28 mouse cellular contexts compared by ENCODE assay signal in the genomic region with DNA sequence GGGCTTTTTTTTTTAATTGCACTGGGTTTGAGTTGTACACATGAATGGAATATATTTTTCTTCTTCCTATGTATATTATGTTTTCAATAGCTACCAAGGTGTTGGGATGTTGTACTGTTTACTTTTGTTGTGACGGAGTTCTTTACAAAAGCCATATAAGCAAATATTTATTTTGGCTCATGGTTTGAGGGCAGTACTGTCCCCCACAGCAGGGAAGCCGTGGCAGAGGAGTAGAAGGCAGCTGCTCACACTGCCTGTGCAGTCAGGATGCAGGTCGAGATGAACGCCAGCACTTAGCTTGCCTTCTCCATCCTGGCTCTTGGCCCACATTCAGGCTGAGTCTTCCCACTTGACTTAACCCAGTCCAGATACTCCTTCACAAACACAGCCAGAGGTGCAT. TPM values are rescaled to one million over a fixed set of nuclear protein-coding genes. Genes with fewer than 3 reads are reported as not detected.
DNase-seq lines count a peak whose midpoint lies in the region; ATAC-seq and TF ChIP-seq lines count a peak whose summit lies in the region.
"Had no signal": no experiment of that assay in that cellular context is flagged by ENCODE, and none has a peak within 500 bp of the region (broad histone marks: within the 10 kb centered on the region; RNA-seq: fewer than 3 reads in every experiment).

No protein-coding gene starts in this region.

- DNase-seq in liver, adult 2 months (ENCODE audit: extremely low read depth, low read depth, low spot score): no peak
- DNase-seq in lung, postnatal 4 days: no peak
- DNase-seq in midbrain, postnatal 0 days (ENCODE audit: low spot score): no peak
- DNase-seq: adrenal gland, adult 2 months; adrenal gland, postnatal 36 days; B cell, adult 2 months; cerebellum, adult 18-20 months; gastrocnemius, adult 2 months; gastrocnemius, postnatal 36 days; heart, adult 18-20 months; heart, postnatal 10 days; kidney, adult 8-10 months had no signal

- H3K4me3 ChIP-seq in liver, adult 2 months (ENCODE audit: insufficient read depth, low read depth, low read length): no peak overlapping the region
- no peak overlapping the region for H3K4me3 ChIP-seq in liver, embryonic 12.5 days
- no peak overlapping the region for H3K4me3 ChIP-seq in lung, embryonic 16.5 days (ENCODE audit: low read length)
- no peak overlapping the region for H3K4me3 ChIP-seq in midbrain, embryonic 16.5 days (ENCODE audit: low read depth, low read length)
- H3K4me3 ChIP-seq in midbrain, postnatal 0 days (ENCODE audit: low read depth, low read length): no peak overlapping the region
- H3K4me3 ChIP-seq: erythroblast, embryonic 14.5 days; gastrocnemius, adult 2 months; heart, embryonic 13.5 days; intestine, embryonic 15.5 days; limb, embryonic 15.5 days had no signal

- H3K36me3 ChIP-seq in liver, adult 2 months (ENCODE audit: control insufficient read depth, insufficient read depth, low read length): no peaks in the 10 kb centered on the region
- H3K36me3 ChIP-seq in liver, embryonic 12.5 days: no peaks in the 10 kb centered on the region
- H3K36me3 ChIP-seq in lung, embryonic 16.5 days (ENCODE audit: control insufficient read depth, insufficient read depth, low read length): no peaks in the 10 kb centered on the region
- no peaks in the 10 kb centered on the region for H3K36me3 ChIP-seq in midbrain, embryonic 16.5 days (ENCODE audit: control insufficient read depth, insufficient read depth, low read length)
- H3K36me3 ChIP-seq in midbrain, postnatal 0 days (ENCODE audit: insufficient read depth, low read length): no peaks in the 10 kb centered on the region
- H3K36me3 ChIP-seq: intestine, embryonic 15.5 days had no signal

- WGBS in liver, adult 2 months: 12% methylated on average over 4 of the region's 4 CpGs
- WGBS in liver, embryonic 12.5 days (ENCODE audit: insufficient replicate concordance): 61% methylated on average over 4 of the region's 4 CpGs
- 23% methylated on average over 4 of the region's 4 CpGs for WGBS in lung, embryonic 16.5 days
- WGBS in midbrain, embryonic 16.5 days: 82% methylated on average over 4 of the region's 4 CpGs
- WGBS in midbrain, postnatal 0 days: 74% methylated on average over 4 of the region's 4 CpGs

- no peaks in the 10 kb centered on the region for H3K4me1 ChIP-seq in liver, adult 2 months (ENCODE audit: control insufficient read depth, insufficient read depth, low read length)
- H3K4me1 ChIP-seq in liver, embryonic 12.5 days: peaks cover 13% of the 10 kb centered on the region
- peaks cover 11% of the 10 kb centered on the region for H3K4me1 ChIP-seq in lung, embryonic 16.5 days (replicated peaks; ENCODE audit: control insufficient read depth, insufficient read depth, low read length)
- no peaks in the 10 kb centered on the region for H3K4me1 ChIP-seq in midbrain, embryonic 16.5 days (ENCODE audit: control insufficient read depth, insufficient read depth, low read length)
- no peaks in the 10 kb centered on the region for H3K4me1 ChIP-seq in midbrain, postnatal 0 days (ENCODE audit: insufficient read depth, low read length)
- H3K4me1 ChIP-seq: limb, embryonic 15.5 days had no signal

- H3K79me2 ChIP-seq in liver, adult 2 months (ENCODE audit: control insufficient read depth, insufficient read depth, low read length): no peaks in the 10 kb centered on the region

- no peak overlapping the region for H3K9ac ChIP-seq in liver, adult 2 months (ENCODE audit: low read depth, low read length)
- H3K9ac ChIP-seq in liver, embryonic 12.5 days: no peak overlapping the region
- peak overlapping the region; percentile 43; the same call in 1 of the 2 replicates for H3K9ac ChIP-seq in lung, embryonic 16.5 days (ENCODE audit: low read length)
- H3K9ac ChIP-seq in midbrain, embryonic 16.5 days (ENCODE audit: low read depth, low read length): no peak overlapping the region
- H3K9ac ChIP-seq in midbrain, postnatal 0 days (replicated peaks; ENCODE audit: low read length, poor library complexity, severe bottlenecking): no peak overlapping the region
- H3K9ac ChIP-seq: intestine, embryonic 15.5 days; limb, embryonic 15.5 days had no signal

- no peak for ATAC-seq in liver, embryonic 12.5 days
- peak; percentile 49; the same call in 1 of the 2 replicates for ATAC-seq in lung, embryonic 16.5 days (ENCODE audit: low read depth)
- no peak for ATAC-seq in midbrain, embryonic 16.5 days
- no peak for ATAC-seq in midbrain, postnatal 0 days (ENCODE audit: low FRiP score)
- ATAC-seq: forebrain, embryonic 16.5 days; hindbrain, embryonic 16.5 days had no signal

- no peak for TF ChIP-seq CTCF in liver, adult 2 months (IDR thresholded peaks at IDR 0.05; ENCODE audit: low read depth, low read length)
- TF ChIP-seq CTCF in midbrain, postnatal 0 days (IDR thresholded peaks at IDR 0.05): no peak

- no peak overlapping the region for H3K4me2 ChIP-seq in liver, embryonic 12.5 days
- H3K4me2 ChIP-seq in lung, embryonic 16.5 days (ENCODE audit: low read depth, low read length): peak overlapping the region; percentile 27; the same call in 1 of the 2 replicates
- no peak overlapping the region for H3K4me2 ChIP-seq in midbrain, embryonic 16.5 days (ENCODE audit: low read length)
- no peak overlapping the region for H3K4me2 ChIP-seq in midbrain, postnatal 0 days (ENCODE audit: low read depth, low read length, poor library complexity, severe bottlenecking)
- H3K4me2 ChIP-seq: heart, embryonic 13.5 days; intestine, embryonic 15.5 days; limb, embryonic 15.5 days; midbrain, embryonic 11.5 days had no signal

- no peaks in the 10 kb centered on the region for H3K9me3 ChIP-seq in liver, embryonic 12.5 days (replicated peaks)
- no peaks in the 10 kb centered on the region for H3K9me3 ChIP-seq in lung, embryonic 16.5 days (ENCODE audit: control insufficient read depth, low read length)
- no peaks in the 10 kb centered on the region for H3K9me3 ChIP-seq in midbrain, embryonic 16.5 days (replicated peaks; ENCODE audit: control insufficient read depth, low read length, poor library complexity, severe bottlenecking)
- H3K9me3 ChIP-seq in midbrain, postnatal 0 days (ENCODE audit: low read length): no peaks in the 10 kb centered on the region
- H3K9me3 ChIP-seq: heart, embryonic 13.5 days; intestine, embryonic 15.5 days; limb, embryonic 15.5 days had no signal

- TF ChIP-seq POLR2A in liver, adult 2 months (IDR thresholded peaks at IDR 0.05; ENCODE audit: extremely low read depth, insufficient read depth, low read length): no peak

- H3K27ac ChIP-seq in liver, adult 2 months (replicated peaks; ENCODE audit: insufficient read depth, low read depth, low read length): peak overlapping the region; percentile 40
- no peak overlapping the region for H3K27ac ChIP-seq in liver, embryonic 12.5 days
- H3K27ac ChIP-seq in lung, embryonic 16.5 days (ENCODE audit: low read length): peak overlapping the region; percentile 13; the same call in 1 of the 2 replicates
- H3K27ac ChIP-seq in midbrain, embryonic 16.5 days (ENCODE audit: low read length): 0 out of 2 replicates have a peak overlapping the region, but pooled peaks have one; percentile 4
- H3K27ac ChIP-seq in midbrain, postnatal 0 days (ENCODE audit: low read depth, low read length): no peak overlapping the region
- H3K27ac ChIP-seq: gastrocnemius, adult 2 months; heart, embryonic 13.5 days; intestine, embryonic 15.5 days; kidney, postnatal 0 days; limb, embryonic 15.5 days; macrophage had no signal

- no peaks in the 10 kb centered on the region for H3K27me3 ChIP-seq in liver, adult 2 months (ENCODE audit: control insufficient read depth, insufficient read depth, low read length)
- H3K27me3 ChIP-seq in liver, embryonic 12.5 days (replicated peaks): no peaks in the 10 kb centered on the region
- no peaks in the 10 kb centered on the region for H3K27me3 ChIP-seq in lung, embryonic 16.5 days (ENCODE audit: control insufficient read depth, insufficient read depth, low read depth, low read length)
- H3K27me3 ChIP-seq in midbrain, embryonic 16.5 days (ENCODE audit: control insufficient read depth, insufficient read depth, low read depth, low read length): no peaks in the 10 kb centered on the region
- H3K27me3 ChIP-seq in midbrain, postnatal 0 days (ENCODE audit: insufficient read depth, low read length): no peaks in the 10 kb centered on the region
- H3K27me3 ChIP-seq: heart, embryonic 13.5 days; intestine, embryonic 15.5 days; limb, embryonic 15.5 days had no signal

RNA-seq across cellular contexts. Expression of a gene that starts 8.3 kb away (rescaled TPM):
- total RNA-seq in liver, adult 2 months (2014; rRNA removed): 101 and 119 TPM in 2 replicates
- polyA plus RNA-seq in liver, adult 2 months (2012; rRNA removed): 56.4 and 61.8 TPM in 2 replicates
- polyA plus RNA-seq in liver, embryonic 12.5 days (2016; fragmentation: Nextera tagmentation; extraction: Ambion mirVana): 53.8 and 55.4 TPM in 2 replicates
- polyA plus RNA-seq in lung, embryonic 16.5 days (2015; fragmentation: Nextera tagmentation; extraction: Ambion mirVana): 83.1 and 84.0 TPM in 2 replicates
- 24.6 and 24.9 TPM in 2 replicates for polyA plus RNA-seq in midbrain, embryonic 16.5 days (2015; fragmentation: Nextera tagmentation; extraction: Ambion mirVana)
- 6.4 and 8.8 TPM in 2 replicates for total RNA-seq in midbrain, postnatal 0 days (2014; rRNA removed)
- polyA plus RNA-seq in midbrain, postnatal 0 days (2015; fragmentation: Nextera tagmentation; extraction: Ambion mirVana): 23.4 and 23.6 TPM in 2 replicates

RNA-seq across cellular contexts. Expression of a gene that starts 17.3 kb away (rescaled TPM):
- 4.4 and 4.7 TPM in 2 replicates for total RNA-seq in liver, adult 2 months (2014; rRNA removed)
- 4.3 and 5.3 TPM in 2 replicates for polyA plus RNA-seq in liver, adult 2 months (2012; rRNA removed)
- polyA plus RNA-seq in liver, embryonic 12.5 days (2016; fragmentation: Nextera tagmentation; extraction: Ambion mirVana): 17.9 and 19.2 TPM in 2 replicates
- polyA plus RNA-seq in lung, embryonic 16.5 days (2015; fragmentation: Nextera tagmentation; extraction: Ambion mirVana): 29.6 and 30.8 TPM in 2 replicates
- 22.4 and 25.8 TPM in 2 replicates for polyA plus RNA-seq in midbrain, embryonic 16.5 days (2015; fragmentation: Nextera tagmentation; extraction: Ambion mirVana)
- total RNA-seq in midbrain, postnatal 0 days (2014; rRNA removed): 7.7 and 9.8 TPM in 2 replicates
- 12.6 and 14.5 TPM in 2 replicates for polyA plus RNA-seq in midbrain, postnatal 0 days (2015; fragmentation: Nextera tagmentation; extraction: Ambion mirVana)

RNA-seq across cellular contexts. Expression of a gene that starts 31.0 kb away (rescaled TPM):
- total RNA-seq in liver, adult 2 months (2014; rRNA removed): 391 and 441 TPM in 2 replicates
- 136 and 137 TPM in 2 replicates for polyA plus RNA-seq in liver, adult 2 months (2012; rRNA removed)
- 751 and 752 TPM in 2 replicates for polyA plus RNA-seq in liver, embryonic 12.5 days (2016; fragmentation: Nextera tagmentation; extraction: Ambion mirVana)
- 625 and 691 TPM in 2 replicates for polyA plus RNA-seq in lung, embryonic 16.5 days (2015; fragmentation: Nextera tagmentation; extraction: Ambion mirVana)
- 389 and 390 TPM in 2 replicates for polyA plus RNA-seq in midbrain, embryonic 16.5 days (2015; fragmentation: Nextera tagmentation; extraction: Ambion mirVana)
- total RNA-seq in midbrain, postnatal 0 days (2014; rRNA removed): 844 and 942 TPM in 2 replicates
- 481 and 538 TPM in 2 replicates for polyA plus RNA-seq in midbrain, postnatal 0 days (2015; fragmentation: Nextera tagmentation; extraction: Ambion mirVana)

RNA-seq across cellular contexts. Expression of a gene that starts 43.6 kb away (rescaled TPM):
- total RNA-seq in liver, adult 2 months (2014; rRNA removed): 57.1 and 67.2 TPM in 2 replicates
- 33.8 and 37.9 TPM in 2 replicates for polyA plus RNA-seq in liver, adult 2 months (2012; rRNA removed)
- 17.3 and 18.0 TPM in 2 replicates for polyA plus RNA-seq in liver, embryonic 12.5 days (2016; fragmentation: Nextera tagmentation; extraction: Ambion mirVana)
- 4.3 and 5.0 TPM in 2 replicates for polyA plus RNA-seq in lung, embryonic 16.5 days (2015; fragmentation: Nextera tagmentation; extraction: Ambion mirVana)
- polyA plus RNA-seq in midbrain, embryonic 16.5 days (2015; fragmentation: Nextera tagmentation; extraction: Ambion mirVana): 0.67 and 1.2 TPM in 2 replicates
- total RNA-seq in midbrain, postnatal 0 days (2014; rRNA removed): 0.57 and 1.4 TPM in 2 replicates
- polyA plus RNA-seq in midbrain, postnatal 0 days (2015; fragmentation: Nextera tagmentation; extraction: Ambion mirVana): 0.85 and 1.1 TPM in 2 replicates
- total RNA-seq: common myeloid progenitor, adult 5-6 weeks; hematopoietic stem cell, adult 5-6 weeks; monocyte, adult 5-6 weeks had no signal
- polyA plus RNA-seq: erythroblast, embryonic 14.5 days; forebrain, embryonic 11.5 days; macrophage had no signal

Comparison
In these comparisons a context has a peak if more than half of its experiments do, and no peak if none do; other contexts are left out.
1. H3K27ac ChIP-seq: peak in liver, adult 2 months (single experiment), lung, embryonic 16.5 days (single experiment) and midbrain, embryonic 16.5 days (single experiment); none in liver, embryonic 12.5 days (single experiment) and midbrain, postnatal 0 days (single experiment).